Comparison of ENCODE assay signal across 8 mouse cellular contexts in genomic region chr3:68708230-68708629, GRCm38 (mm10). TPM values are rescaled to one million over a fixed set of nuclear protein-coding genes. Genes with fewer than 3 reads are reported as not detected.
DNase-seq lines count a peak whose midpoint lies in the region; ATAC-seq and TF ChIP-seq lines count a peak whose summit lies in the region.

No protein-coding gene starts in this region.

- no peak for TF ChIP-seq POLR2A in liver, adult 2 months (IDR thresholded peaks at IDR 0.05; ENCODE audit: extremely low read depth, insufficient read depth, low read length)

- H3K9ac ChIP-seq in liver, adult 2 months (ENCODE audit: low read depth, low read length): no peak overlapping the region
- no peak overlapping the region for H3K9ac ChIP-seq in liver, embryonic 11.5 days (ENCODE audit: low read depth, low read length)
- H3K9ac ChIP-seq in forebrain, postnatal 0 days: no peak overlapping the region

- H3K79me2 ChIP-seq in liver, adult 2 months (ENCODE audit: control insufficient read depth, insufficient read depth, low read length): no peaks in the 10 kb centered on the region

- H3K4me2 ChIP-seq in liver, embryonic 11.5 days: no peak overlapping the region
- H3K4me2 ChIP-seq in forebrain, postnatal 0 days (ENCODE audit: low read depth): no peak overlapping the region

- no peaks in the 10 kb centered on the region for H3K9me3 ChIP-seq in liver, embryonic 11.5 days (ENCODE audit: control insufficient read depth, low read length)
- H3K9me3 ChIP-seq in forebrain, postnatal 0 days (ENCODE audit: low read length): no peaks in the 10 kb centered on the region
- no peaks in the 10 kb centered on the region for H3K9me3 ChIP-seq in limb, embryonic 10.5 days (replicated peaks)

- no peaks in the 10 kb centered on the region for H3K4me1 ChIP-seq in liver, adult 2 months (ENCODE audit: control insufficient read depth, insufficient read depth, low read length)
- H3K4me1 ChIP-seq in liver, embryonic 11.5 days (replicated peaks; ENCODE audit: control insufficient read depth, insufficient read depth, low read length): no peaks in the 10 kb centered on the region
- no peaks in the 10 kb centered on the region for H3K4me1 ChIP-seq in forebrain, postnatal 0 days (ENCODE audit: insufficient read depth)
- peaks cover 8% of the 10 kb centered on the region for H3K4me1 ChIP-seq in limb, embryonic 10.5 days

- no peak overlapping the region for H3K4me3 ChIP-seq in liver, adult 2 months (ENCODE audit: insufficient read depth, low read depth, low read length)
- no peak overlapping the region for H3K4me3 ChIP-seq in liver, embryonic 11.5 days (ENCODE audit: low read depth, low read length)
- no peak overlapping the region for H3K4me3 ChIP-seq in forebrain, postnatal 0 days (ENCODE audit: low read depth, low read length)
- no peak overlapping the region for H3K4me3 ChIP-seq in limb, embryonic 10.5 days

- no peak overlapping the region for H3K27ac ChIP-seq in liver, adult 2 months (replicated peaks; ENCODE audit: insufficient read depth, low read depth, low read length)
- H3K27ac ChIP-seq in liver, embryonic 11.5 days (ENCODE audit: low read depth, low read length): no peak overlapping the region
- no peak overlapping the region for H3K27ac ChIP-seq in forebrain, postnatal 0 days (ENCODE audit: low read depth, low read length)
- H3K27ac ChIP-seq in limb, embryonic 10.5 days: no peak overlapping the region

- peak; percentile 48; the same call in 1 of the 2 replicates for TF ChIP-seq CTCF in liver, adult 2 months (IDR thresholded peaks at IDR 0.05; ENCODE audit: low read depth, low read length)
- TF ChIP-seq CTCF in forebrain, postnatal 0 days (IDR thresholded peaks at IDR 0.05; ENCODE audit: low read depth): peak; percentile 76

- peak; percentile 27 to 38 for DNase-seq in adrenal gland, adult 18-20 months (ENCODE audit: low spot score in 2 of 2)
- DNase-seq in adrenal gland, postnatal 4 days (ENCODE audit: low spot score in 2 of 2): no peak
- peak; percentile 44 for DNase-seq in liver, adult 2 months (ENCODE audit: extremely low read depth, low read depth, low spot score)
- DNase-seq in liver, embryonic 11.5 days (ENCODE audit: low spot score): no peak
- peak; percentile 46 to 70 for DNase-seq in adrenal gland, postnatal 36 days
- DNase-seq in forebrain, postnatal 0 days: peak; percentile 73
- peak; percentile 57 for DNase-seq in limb, embryonic 10.5 days (ENCODE audit: low spot score)
- DNase-seq in skeletal muscle tissue, adult 2 months (ENCODE audit: low read depth, low spot score): peak; percentile 28

- WGBS in liver, adult 2 months: 46% methylated on average over 8 of the region's 8 CpGs
- WGBS in liver, embryonic 11.5 days: 34% methylated on average over 8 of the region's 8 CpGs
- 47% methylated on average over 8 of the region's 8 CpGs for WGBS in forebrain, postnatal 0 days
- WGBS in limb, embryonic 10.5 days: 46% methylated on average over 8 of the region's 8 CpGs

- ATAC-seq in liver, embryonic 11.5 days (replicated peaks; ENCODE audit: low FRiP score): no peak
- peak; percentile 65 for ATAC-seq in forebrain, postnatal 0 days

- H3K36me3 ChIP-seq in liver, adult 2 months (ENCODE audit: control insufficient read depth, insufficient read depth, low read length): no peaks in the 10 kb centered on the region
- H3K36me3 ChIP-seq in liver, embryonic 11.5 days (ENCODE audit: control insufficient read depth, insufficient read depth, low read length): no peaks in the 10 kb centered on the region
- H3K36me3 ChIP-seq in forebrain, postnatal 0 days (ENCODE audit: insufficient read depth): no peaks in the 10 kb centered on the region
- no peaks in the 10 kb centered on the region for H3K36me3 ChIP-seq in limb, embryonic 10.5 days

- H3K27me3 ChIP-seq in liver, adult 2 months (ENCODE audit: control insufficient read depth, insufficient read depth, low read length): no peaks in the 10 kb centered on the region
- H3K27me3 ChIP-seq in liver, embryonic 11.5 days (replicated peaks; ENCODE audit: control insufficient read depth, insufficient read depth, low read length): no peaks in the 10 kb centered on the region
- no peaks in the 10 kb centered on the region for H3K27me3 ChIP-seq in forebrain, postnatal 0 days (ENCODE audit: insufficient read depth, low read length)
- H3K27me3 ChIP-seq in limb, embryonic 10.5 days (ENCODE audit: low read depth, poor library complexity, severe bottlenecking): no peaks in the 10 kb centered on the region

RNA-seq across cellular contexts. Expression of gene Il12a, which starts 17.8 kb away (rescaled TPM):
- under 1 TPM; 0.35 to 0.40 TPM for total RNA-seq in adrenal gland, adult 18-20 months (2021)
- total RNA-seq in adrenal gland, postnatal 4 days (2021): under 1 TPM; 0.45 to 0.48 TPM
- total RNA-seq in liver, adult 2 months (2014; rRNA removed): not detected in 2 replicates
- polyA plus RNA-seq in liver, adult 2 months (2012; rRNA removed): not detected in 2 replicates
- polyA plus RNA-seq in liver, embryonic 11.5 days (2014; fragmentation: Nextera tagmentation; extraction: Ambion mirVana): 4.2 and 4.7 TPM in 2 replicates
- total RNA-seq in adrenal gland, postnatal 36 days (2021): under 1 TPM; 0.43 to 0.66 TPM
- 0.23 TPM in 1 of 2 replicates, not detected in the other for total RNA-seq in forebrain, postnatal 0 days (2014; rRNA removed)
- 0.40 TPM in 1 of 2 replicates, not detected in the other for polyA plus RNA-seq in forebrain, postnatal 0 days (2015; fragmentation: Nextera tagmentation; extraction: Ambion mirVana)
- 0.24 TPM in 1 of 2 replicates, not detected in the other for polyA plus RNA-seq in limb, embryonic 10.5 days (2016; fragmentation: Nextera tagmentation; extraction: Ambion mirVana)

Comparison
In these comparisons a context has a peak if more than half of its experiments do, and no peak if none do; other contexts are left out.
1. DNase-seq: peak in adrenal gland, adult 18-20 months (2 of 2), liver, adult 2 months (single experiment), adrenal gland, postnatal 36 days (2 of 2), forebrain, postnatal 0 days (single experiment), limb, embryonic 10.5 days (single experiment) and skeletal muscle tissue, adult 2 months (single experiment); none in adrenal gland, postnatal 4 days (0 of 2) and liver, embryonic 11.5 days (single experiment).